Mouse (Mus musculus) left cerebral cortex, postnatal 36 days (tissue): Measurements from ENCODE around the gene Olfr545. TPM values are rescaled to one million over a fixed set of nuclear protein-coding genes. Genes with fewer than 3 reads are reported as not detected.
"Not testable (repeated sequence)": the region's sequence is repeated elsewhere in the genome, so short reads cannot be mapped to it uniquely, and the experiment has no call there.

Source experiments
- DNase-seq, 2 experiments: peaks; one replicate each; pipeline ENCODE4 v3.0.0; 2021 to 2022; ENCODE audit warnings: low spot score in 2 of 2, mixed read lengths in 1 of 2
- intact Hi-C: fragments of 180-260 bp; cut with DNase I; formaldehyde crosslinking; loops from one replicate; pipeline ENCODE4 v1.15.1; 2025
- total RNA-seq, 2 experiments: library from RNA; stranded (reverse); gene quantifications; 2 replicates each; pipeline ENCODE4 v1.2.3; 2021

Gene Olfr545
- total RNA-seq = not detected

GRCm38 (mm10) chr7:102499473-102499872 is at the start of gene Olfr545:
TSS of gene Olfr545 (minus strand) at chr7:102499573.
- intact Hi-C loops = no loop called here
- DNase-seq = no peak

GRCm38 (mm10) chr7:102541251-102541650 is 41.9 kb upstream of the Olfr545 start:
- intact Hi-C loops = no loop called here
- DNase-seq = no peak

DNA sequence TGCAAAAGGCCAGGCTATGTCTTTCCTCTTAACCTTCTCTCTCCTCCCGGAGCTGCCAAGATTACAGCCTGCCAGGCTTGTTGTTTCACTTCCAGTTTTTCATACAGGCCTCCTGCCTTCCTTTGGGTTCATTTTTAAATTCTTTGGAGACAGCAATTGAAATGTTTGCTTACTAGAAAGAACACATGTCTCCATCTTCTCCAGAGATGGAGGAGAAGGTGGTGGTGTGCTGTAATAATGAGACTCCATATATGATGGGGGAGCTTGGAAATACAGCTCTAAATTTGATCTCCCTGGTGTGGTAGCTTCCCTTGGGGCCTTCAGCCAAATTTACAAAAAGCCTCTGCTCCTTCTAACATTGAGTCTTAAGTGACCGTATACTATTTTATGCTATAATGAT is 41.2 kb upstream of the Olfr545 start, which contains the start of gene Olfr548-ps1:
Gene Olfr548-ps1 (plus strand): TSS at position 301 of the 400 bp plus-strand sequence.
- intact Hi-C loops = no loop called here
- no peak for DNase-seq

DNA sequence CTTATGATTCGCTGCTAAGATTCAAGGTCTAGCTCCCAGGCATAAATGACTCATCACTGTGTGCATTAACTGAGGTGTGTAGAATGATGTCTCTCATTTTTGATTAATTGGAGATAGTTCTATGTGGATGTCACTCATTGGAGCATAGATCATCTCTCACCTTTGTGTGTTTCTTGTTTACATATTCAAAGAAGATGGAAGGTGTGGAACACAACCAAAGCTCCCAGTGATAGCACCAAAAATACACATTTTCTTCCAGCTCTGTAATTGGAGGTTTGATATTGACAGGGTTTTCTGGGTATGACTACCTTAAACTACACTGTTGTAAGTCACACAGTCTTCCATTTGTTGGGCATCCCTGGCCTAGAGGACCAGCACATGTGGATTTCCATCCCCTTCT is 35.1 kb upstream of the Olfr545 start, which contains the start of gene Olfr547:
Gene Olfr547 (plus strand): TSS at position 301 of the 400 bp plus-strand sequence.
- DNase-seq = no peak

GRCm38 (mm10) chr7:102529052-102529451 is 29.7 kb upstream of the Olfr545 start:
- intact Hi-C loops = no loop called here
- DNase-seq = no peak

More for the DNA sequence above, 35.1 kb upstream of the Olfr545 start, which contains the start of gene Olfr547:
- intact Hi-C loops = no loop called here

DNA sequence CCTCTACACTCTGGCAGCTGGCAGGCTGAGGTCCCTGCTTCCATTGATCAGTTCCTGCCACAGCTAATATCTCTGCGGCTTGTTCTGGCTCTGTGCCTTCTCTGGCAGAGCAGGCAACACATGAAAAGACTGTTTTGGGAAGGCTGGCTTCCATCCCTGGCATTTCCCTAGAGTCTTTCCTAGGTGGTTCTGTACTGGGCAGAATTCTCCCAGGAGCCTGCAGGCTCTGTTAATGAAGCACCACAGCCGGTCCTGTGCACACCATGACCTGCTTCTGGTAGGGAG is 17.6 kb upstream of the Olfr545 start:
- DNase-seq = no peak
- intact Hi-C loops = loop anchor here (10.0 kb wide), 1 partner anchor 178 kb away; the partner anchor contains the start of gene Olfr557

- DNase-seq = no peak
- intact Hi-C loops = loop anchor here (10.0 kb wide), 1 partner anchor 178 kb away; the partner anchor contains the start of gene Olfr557
Observed at GRCm38 (mm10) chr7:102516261-102517050, 17.1 kb upstream of the Olfr545 start.

DNA sequence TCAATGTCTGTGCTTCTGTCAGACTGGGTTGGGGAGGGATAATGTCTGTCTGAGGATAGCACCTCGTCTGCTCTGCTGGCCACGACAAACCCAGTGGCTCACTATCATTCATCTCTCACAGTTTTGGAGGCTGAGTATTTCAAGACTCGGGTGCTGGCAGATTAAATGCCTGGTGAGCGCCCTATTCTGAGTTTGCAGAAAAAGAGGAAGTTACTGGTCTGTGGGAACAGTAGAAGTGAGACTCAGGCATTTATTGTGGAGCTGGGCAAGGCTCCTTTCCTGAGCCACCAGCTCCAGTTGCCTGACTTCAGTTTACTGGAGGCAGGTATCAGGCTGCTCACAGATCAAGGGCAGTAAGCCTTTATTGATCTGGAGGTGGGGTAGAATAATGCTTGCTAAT is 14.8 kb upstream of the Olfr545 start:
- intact Hi-C loops = loop anchor here (5.0 to 10.0 kb wide), 2 partner anchors 181 to 1358 kb away; partner anchors contain the start of gene Olfr557
- DNase-seq = no peak

DNA sequence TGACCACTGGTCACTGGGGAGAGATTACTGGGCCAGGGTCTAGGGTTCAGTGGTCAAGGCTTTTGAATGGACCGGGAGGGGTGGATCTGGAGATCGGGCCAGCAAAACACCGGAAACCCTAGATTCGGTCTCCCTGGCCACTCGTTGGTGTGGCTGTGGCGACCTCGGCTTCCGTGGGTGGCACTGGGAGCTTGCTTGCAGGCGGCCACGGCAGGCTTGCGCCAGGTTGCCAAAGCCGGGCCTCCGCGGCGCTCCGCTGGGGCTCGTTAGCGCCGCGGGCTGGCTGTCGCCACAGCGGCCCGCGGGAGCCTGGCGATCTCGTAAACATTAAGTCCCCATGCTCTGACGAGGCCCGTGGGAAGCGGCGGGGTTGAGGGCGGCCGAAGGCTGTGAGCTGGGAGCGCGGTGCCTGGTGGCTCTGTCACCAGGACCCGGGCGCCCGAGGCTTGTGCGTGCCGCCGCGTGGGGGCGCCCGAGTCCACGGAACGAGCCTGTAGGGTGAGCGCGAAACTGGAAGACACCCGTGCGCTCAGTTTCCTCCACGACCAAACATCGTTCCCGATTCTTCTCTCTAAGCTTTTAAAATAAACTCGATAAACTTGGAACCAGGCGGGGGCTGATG is 13.6 kb upstream of the Olfr545 start:
- DNase-seq = peak; percentile 82 to 84
- intact Hi-C loops = loop anchor here (2.0 to 10.0 kb wide), 4 partner anchors 124 to 1359 kb away; partner anchors contain the start of gene Olfr557

DNA sequence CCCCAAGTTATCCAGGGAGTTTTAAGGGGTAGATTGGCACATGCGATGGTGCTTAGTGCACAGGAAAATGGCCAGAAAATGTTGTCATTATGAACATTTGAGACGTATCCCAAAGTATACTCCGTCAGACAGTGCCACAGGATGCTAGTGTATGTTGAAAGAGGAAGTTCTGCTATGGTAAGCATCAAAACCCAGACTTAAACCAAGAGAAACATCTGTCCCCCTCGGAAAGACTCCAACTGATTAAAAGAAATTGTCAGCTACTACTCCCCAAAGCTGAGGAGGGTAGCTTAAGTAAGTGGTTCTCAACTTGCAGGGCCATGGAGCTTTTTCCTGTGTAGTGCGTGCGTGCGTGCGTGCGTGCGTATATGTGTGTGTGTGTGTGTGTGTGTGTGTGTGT is 12.6 kb upstream of the Olfr545 start:
- DNase-seq = no peak
- intact Hi-C loops = loop anchor here (2.0 to 10.0 kb wide), 4 partner anchors 125 to 1360 kb away; partner anchors contain the start of gene Olfr557

DNA sequence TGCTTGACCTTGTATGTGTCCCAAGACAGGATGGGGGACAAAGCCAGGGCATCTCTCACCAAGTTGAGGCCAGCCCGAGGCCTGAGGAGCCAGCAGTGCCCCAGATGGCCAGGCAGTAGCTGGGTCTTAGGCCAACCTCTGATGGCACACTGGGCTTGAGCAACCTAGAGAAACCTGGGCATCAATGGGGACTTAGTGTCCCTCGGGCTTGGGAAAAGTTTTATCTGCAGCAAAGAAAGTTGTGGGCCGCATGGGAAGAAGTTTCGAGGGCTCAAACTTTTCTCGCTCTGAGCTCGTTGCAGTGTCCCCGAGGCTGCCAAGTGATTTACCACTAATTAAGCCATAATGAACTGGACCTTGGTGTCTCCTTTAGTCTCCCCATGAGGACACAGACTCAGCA is 10.4 kb upstream of the Olfr545 start:
- intact Hi-C loops = loop anchor here (5.0 to 10.0 kb wide), 2 partner anchors 185 to 1363 kb away; partner anchors contain the start of gene Olfr557
- DNase-seq = no peak

DNA sequence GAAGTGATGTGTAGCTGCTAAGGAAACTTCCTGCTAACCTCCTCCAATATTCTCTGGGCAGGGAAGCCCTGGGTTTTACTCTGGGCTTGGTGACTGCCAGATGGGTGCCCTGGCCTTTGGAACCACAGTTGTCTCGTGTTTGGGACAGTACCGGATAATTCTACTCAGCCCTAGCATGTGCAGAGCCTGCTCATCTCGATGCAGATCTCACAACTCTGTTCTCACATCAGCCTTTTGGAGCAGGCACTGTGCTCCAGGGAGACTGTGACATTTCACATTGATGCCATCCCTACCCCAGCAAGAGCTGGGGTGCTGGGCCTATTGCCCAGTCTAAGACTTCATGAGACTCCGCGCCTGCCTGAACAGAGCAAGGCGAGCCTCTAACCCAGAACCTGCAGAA is 9.3 kb upstream of the Olfr545 start:
- no peak for DNase-seq
- intact Hi-C loops = no loop called here

- intact Hi-C loops = no loop called here
- no peak for DNase-seq
Observed at GRCm38 (mm10) chr7:102508066-102508465, 8.7 kb upstream of the Olfr545 start.

DNA sequence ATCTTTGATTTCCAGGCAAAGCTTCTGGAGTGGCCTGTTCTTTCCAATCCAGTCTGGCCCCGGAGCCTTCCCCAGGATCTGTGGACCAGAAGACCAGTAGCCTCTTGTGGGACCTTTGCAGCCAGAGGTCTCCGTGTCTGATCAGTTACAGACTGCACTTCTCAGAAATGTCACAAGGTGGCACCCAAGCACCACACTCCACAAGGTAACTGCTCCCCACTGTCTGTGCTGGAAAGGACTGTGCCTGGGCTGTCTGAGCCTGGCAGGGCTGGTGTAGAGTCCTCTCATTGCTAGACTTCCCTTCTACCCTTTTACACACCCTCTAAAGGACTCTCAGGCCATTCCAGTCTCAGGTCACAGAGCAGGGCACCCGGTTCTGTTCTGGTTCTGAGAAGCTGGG is 7.5 kb upstream of the Olfr545 start:
- intact Hi-C loops = no loop called here
- DNase-seq = peak; percentile 68 to 74

GRCm38 (mm10) chr7:102501986-102502385 is 2.6 kb upstream of the Olfr545 start:
- DNase-seq = no peak

GRCm38 (mm10) chr7:102494416-102494815 is 5.0 kb downstream of the Olfr545 start:
- intact Hi-C loops, DNase-seq: not testable (repeated sequence)

More at GRCm38 (mm10) chr7:102501986-102502385, 2.6 kb upstream of the Olfr545 start:
- intact Hi-C loops = no loop called here

GRCm38 (mm10) chr7:102488161-102488560 is 11.2 kb downstream of the Olfr545 start, which contains the start of gene Olfr544:
TSS of gene Olfr544 (minus strand) at chr7:102488313.
- intact Hi-C loops = no loop called here

DNA sequence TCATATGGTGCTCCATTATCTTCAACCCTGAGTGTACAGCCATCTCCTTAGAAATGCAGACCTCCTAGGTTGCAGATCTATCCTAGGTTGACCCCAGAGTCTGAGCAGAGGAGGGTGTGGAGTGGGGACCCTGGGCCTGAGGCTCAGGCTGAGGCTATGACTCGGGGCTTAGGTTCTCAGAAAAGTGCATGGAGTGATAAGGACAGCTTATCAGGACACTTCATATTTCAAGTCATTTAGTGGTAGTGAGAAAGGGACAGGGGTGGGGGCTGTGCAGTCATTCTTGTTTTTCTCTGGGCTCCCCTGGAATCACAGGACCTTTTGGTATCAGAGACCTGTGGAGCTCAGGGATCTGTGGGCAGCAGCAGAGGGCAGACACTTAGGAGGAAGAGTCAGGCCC is 13.3 kb downstream of the Olfr545 start:
- intact Hi-C loops = no loop called here
- no peak for DNase-seq

More at GRCm38 (mm10) chr7:102488161-102488560, 11.2 kb downstream of the Olfr545 start, which contains the start of gene Olfr544:
- no peak for DNase-seq

- intact Hi-C loops = not testable (repeated sequence)
Observed at GRCm38 (mm10) chr7:102484766-102485165, 14.6 kb downstream of the Olfr545 start.

GRCm38 (mm10) chr7:102483665-102484064 is 15.7 kb downstream of the Olfr545 start:
- intact Hi-C loops = no loop called here
- DNase-seq = no peak

More at GRCm38 (mm10) chr7:102484766-102485165, 14.6 kb downstream of the Olfr545 start:
- DNase-seq = not testable (repeated sequence)
